Mouse (Mus musculus): ENCODE results near the gene Ppfia2.
A peak's percentile ranks its signal among the peaks of the same experiment; 100 is the strongest.

Gene Ppfia2

DNA sequence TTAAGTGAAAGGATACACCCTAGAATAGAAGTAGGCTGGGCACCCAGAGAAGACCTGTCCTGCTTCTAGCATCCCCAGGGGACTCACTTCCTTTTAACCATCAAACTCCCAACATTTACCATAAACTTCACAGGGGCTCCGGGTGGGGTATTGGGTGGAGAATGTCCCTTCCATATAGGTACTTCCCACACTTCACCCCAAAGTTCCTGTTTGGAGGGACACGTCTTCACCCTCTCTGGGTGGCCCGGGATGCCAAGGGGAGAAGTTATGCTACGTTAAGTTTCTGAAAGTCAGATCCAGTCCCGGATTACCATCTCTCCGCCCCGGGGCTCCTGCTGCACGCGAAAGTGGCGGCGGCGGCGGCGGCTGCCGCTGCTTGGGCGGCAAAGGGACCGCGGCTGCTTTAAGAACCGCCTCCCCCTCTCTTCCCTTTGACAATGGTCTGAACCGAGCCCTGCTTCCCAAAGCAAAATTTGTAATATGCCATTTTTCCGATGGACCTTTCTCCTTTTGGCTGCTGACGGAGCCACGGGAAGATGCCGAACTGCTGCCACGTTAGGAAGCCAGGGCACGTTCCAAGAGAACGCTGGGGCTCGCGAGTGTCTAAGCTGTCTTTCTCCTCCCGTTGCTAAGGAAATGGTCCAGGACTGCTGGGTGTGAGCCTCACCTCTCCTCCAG, at the start of gene Ppfia2:
Gene Ppfia2, plus strand, starts transcription at position 485 of the 678 bp plus-strand sequence.
- DNase-seq: peak; percentile 85

DNA sequence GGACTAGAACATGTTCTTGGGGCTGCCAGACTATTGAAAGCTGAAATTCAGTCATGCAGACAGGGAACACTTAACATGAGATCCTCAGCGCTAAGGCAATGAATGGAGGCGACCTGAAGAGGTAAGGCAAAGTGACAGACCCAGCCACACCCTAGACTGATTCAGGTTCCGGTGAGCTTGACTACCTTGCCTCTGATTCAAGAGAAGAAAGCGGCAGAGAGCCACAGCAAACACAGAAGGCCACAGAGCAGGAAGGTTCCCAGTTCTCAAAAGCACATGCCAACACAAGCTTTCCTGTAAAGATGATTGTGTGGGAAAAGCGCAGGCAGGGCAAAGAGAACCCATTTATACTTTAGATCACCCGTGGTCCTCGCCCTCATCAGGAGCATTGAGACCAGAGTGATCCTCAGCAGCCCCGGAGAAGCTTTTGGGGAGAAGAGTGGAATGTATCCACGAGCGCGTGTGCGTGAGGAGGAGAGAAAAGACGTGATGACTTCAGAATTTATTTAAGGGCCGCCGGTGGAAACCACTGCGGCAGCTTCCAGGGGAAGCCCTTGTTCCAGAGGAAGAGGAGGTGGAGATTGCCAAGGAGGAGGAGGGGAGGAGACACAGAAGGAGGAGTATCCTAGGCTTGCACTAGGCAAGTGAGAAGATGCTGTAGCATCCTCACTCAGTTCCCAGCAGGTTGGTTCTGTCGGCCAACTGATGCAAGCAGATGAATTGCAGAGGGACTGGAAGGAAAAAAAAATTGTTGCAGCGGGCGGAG, 1.0 kb upstream of the Ppfia2 start:
- peak; percentile 91 for DNase-seq

DNA sequence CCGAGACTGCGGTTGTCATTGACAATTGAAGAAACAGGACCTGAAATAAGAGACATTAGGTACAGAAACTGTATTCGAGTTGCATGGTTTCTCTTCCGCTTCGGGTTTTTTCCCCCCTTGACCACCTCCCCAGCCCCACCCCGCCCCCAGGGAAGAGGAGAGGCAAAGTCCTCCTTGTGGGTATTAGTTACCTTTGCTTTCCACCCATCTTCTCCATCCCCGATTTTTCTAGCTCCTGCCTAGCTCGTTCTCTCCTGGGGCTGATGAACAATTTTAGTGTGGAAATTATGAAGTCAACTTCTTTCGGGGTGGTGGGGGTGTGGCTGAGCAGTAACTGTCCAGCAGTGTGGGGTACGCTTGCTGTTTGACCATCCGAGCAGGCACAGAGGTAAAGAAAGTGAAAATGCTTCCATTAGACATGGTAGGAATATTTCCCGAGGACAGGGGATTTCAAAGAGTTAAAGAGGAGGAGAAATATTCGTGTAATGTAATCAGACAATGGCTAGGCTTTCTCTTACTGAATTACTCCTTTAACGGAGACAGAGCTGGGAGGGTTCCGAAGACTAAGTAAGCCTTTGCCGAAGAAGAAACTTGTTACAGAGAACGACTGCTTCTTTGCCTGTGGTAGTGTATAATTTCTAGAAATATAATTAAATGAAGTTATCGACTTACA, 530 bp downstream of the Ppfia2 start:
- DNase-seq: peak; percentile 28

DNA sequence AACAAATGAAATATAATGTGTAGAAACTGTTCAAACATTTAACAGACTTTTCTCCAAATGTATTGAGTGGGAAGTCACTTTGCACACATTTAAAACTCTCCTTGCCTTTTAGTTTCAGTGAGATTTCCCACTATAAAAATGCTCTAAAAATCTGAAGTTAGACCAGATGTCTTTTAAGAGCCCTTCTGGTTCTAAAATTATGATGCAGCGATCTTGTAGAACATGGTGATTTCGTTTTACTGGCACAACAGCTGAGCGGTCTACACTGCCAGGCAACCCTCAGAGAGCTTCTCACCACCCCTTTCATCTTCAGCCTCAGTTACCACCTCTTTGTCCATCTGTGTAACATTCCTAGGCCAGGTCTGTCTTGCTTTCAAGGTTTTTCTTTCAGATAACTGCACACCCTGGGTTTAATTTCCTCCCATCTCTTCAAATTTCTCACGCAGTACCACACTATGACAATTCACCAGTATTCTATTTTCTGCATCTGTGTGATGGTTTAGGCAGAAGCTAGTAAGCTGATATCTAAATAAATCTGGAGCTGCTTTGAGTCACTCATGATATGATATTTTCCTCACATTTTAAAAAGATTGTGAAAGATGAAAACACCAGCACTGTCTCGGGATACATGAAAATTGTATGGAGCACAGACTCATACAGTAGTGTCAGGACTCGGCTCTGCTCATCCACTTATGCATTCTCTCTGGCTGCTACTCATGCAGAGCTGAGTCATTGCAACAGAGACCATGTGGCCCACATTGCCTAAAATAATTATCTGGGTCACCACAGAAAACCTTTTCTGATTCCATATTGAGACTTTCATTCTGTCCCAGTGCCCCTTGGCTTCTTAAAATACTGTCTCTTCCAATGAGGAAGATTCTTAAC, 39.4 kb downstream of the Ppfia2 start:
- DNase-seq: peak; percentile 48

DNA sequence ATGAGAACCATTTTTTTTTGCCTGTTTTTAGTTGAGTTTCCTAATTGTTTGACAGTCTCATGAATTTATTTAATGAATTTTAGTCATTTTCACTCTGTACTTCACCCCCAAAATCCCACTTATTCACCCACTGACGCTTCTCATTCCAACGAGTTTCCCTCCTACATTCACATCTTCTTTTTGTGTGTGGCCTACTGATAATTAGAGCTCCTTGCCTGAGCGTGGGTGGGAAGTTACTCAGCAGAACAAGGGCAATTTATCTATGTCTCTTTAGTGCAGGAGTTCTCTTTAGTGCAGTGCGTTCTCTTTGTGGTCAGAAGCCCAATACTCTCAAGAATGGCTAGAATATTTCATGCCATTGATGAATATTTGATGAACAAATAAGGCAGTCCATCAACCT, 95.9 kb downstream of the Ppfia2 start:
- no peak for DNase-seq

DNA sequence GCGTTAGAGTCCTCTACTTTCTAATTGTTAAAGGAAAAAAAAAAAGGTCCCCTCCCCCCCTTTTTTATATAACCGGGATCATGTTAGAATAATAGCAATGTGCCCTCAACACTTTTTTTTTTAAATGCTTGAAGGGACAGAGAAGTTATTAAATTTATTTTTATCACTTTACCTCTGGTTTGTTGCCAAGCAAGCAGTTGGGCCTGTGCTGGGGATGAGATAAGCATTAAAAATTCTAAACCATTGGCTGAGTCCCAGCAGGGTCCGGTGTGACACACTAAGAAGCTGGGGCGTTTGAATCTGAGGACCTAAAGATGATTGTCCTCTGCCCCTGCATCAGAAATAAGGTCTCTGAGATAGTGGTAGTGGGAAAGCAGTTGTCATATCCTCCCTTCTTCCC, 114.9 kb downstream of the Ppfia2 start:
- peak; percentile 7 for DNase-seq

DNA sequence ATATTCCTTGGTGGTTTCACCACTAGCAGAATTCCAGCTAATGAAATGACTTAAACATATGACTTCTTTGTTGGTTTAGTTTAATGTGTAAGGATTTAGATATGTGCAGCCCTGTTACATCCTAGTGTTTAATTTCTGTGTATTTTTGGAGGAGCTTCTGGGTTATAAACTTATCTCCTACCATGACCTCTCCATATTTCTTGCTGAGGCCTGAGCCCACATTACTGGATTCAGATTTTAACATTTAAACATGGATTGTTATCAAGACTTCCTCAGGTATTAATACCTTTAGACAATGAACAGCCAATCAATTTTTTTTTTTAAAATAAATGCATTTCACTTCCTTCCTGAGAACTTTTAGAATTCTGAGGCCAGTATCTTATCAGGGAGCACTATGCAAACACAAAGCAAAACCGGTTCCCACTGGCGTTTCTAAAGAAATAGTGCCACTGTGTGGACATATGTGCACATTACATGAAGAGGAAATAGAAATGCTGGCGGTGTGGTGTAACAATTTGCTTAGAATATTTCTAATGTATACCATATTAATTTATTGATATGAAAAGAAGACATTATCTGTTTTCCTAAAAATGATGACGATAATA, 115.4 kb downstream of the Ppfia2 start:
- DNase-seq: peak; percentile 44

DNA sequence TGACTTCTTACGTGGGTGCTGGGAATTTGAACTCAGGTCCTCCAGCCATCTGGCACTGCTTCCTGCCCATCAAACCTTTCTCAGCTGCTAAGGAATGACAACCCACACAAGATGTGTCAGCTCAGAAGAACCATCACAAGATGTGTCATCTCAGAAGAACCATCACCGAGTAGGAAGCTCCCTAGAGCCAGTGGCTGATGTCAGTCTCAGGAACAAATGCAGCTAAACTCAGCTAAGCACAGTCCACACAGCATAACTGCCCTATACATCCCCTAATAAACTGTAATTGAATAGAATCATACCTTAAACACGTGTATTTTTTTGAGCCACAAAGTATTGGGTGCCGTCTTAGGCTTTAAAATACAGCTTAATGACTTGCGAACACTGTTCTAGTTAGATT, 117.7 kb downstream of the Ppfia2 start:
- DNase-seq: no peak

DNA sequence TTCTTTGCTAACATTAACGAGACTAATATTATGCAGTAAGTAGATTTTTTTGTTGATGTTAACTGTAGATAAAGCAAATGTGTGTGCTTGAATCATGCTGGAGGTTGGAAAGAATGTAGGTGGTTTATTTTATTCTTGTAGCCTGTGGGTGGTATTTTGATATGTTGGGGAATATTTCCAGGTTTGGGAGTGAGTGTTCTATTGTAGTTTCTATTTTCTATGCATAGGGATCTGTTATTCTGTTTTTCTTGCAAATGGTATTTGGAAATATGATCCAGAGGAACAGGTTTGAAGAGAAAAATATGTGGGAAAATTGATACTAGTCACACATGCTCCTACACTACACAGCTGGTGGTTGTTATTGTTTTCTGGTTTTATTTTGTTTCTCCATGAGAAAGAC, 120.8 kb downstream of the Ppfia2 start:
- no peak for DNase-seq

DNA sequence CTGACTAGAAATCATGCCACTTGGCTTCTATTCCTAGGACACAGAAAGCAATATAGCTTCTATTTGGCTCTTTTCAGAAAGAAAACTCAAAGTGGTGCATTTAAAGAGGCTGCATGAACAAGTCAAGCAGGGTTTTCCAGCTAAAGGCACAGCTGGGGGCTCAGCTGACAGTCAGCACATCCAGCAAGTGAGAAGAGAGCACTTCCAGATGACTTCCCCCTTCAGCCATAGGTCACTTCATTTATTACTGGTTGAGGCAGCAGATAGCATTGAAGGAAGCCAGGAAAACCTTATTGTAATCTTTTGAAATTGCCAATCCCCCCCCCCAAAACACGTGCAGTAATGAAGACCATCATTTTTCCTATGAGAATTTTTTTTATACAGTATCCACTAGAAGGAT, 126.8 kb downstream of the Ppfia2 start:
- no peak for DNase-seq

DNA sequence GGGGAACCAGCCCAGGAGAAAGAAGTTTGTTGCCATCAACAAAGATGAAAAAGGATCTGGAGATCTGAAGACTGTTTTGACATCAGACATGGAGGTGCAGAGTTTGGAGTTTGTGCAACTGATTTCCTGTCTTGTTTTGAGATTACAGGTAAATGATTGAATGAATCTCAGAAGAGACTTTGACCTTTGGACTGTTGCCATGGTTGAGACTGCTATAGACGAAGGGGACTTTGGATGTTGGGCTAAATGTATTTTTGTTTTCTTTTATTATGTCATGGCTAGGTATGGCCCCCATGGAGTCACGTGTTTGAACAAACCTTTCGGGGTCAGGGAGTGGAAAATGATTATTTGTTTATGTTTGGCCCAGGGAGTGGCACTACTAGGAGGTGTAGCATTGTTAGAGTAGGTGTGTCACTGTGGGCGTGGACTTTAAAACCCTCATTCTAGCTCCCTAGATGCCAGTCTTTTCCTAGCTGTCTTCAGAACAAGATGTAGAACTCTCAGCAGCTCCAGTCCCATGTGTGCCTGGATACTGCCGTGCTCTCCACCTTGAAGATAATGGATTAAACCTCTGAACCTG, 133.3 kb downstream of the Ppfia2 start:
- DNase-seq: no peak

DNA sequence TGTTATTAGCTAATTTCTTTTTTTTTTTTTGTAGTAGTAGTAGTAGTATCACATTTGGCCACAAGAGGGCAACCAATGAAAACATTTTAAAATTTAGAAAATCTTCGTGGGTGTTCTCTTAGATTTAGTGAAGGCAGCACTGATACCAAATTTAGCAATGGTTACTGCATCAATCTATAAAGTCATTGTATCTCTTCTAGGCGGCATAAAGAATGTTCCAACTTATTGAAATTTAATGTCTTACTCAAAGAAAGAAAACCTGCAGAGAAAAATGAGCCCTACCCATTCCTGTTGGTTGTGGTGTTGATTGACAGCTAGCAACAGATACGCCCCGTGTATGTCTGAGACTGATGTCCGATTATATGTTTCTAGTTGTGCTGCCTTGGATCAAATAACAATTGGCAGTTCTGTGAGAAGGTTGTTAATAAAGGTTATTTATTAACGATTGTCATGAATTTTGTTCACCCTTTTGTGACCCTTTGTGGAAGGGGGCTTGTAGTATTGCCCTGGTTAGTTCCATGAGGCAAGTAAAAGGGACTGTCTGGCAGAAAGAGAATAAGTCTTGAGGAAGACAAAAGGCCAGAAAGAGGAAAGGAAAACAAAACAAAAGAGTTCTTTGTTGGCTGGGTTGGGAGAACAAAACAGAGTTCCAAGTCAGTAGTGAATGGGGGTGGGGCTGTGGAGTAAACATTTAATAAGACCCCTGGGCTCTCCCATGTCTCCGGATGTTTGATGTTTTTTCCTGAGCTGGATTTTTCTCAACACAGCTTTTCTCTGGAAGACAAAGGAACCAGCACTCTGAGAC, 139.2 kb downstream of the Ppfia2 start:
- no peak for DNase-seq

DNA sequence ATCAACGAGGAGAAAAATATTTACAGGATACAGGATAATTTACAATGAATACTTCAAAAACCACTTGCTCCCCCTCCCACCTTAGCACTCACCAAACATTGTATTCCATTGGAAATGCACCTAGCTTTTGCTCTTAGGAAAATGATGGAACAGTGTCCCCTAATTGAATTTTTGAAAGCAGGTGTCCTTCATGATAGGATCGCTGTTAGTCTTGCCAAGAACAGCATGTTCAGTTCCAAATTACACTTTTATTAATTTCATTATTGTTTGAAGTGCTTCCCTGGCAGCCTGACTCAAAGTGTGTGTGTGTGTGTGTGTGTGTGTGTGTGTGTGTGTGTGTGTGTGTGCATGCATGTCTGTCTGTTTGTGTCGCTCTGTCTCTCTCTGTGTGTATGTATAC, 140.1 kb downstream of the Ppfia2 start:
- DNase-seq: no peak

DNA sequence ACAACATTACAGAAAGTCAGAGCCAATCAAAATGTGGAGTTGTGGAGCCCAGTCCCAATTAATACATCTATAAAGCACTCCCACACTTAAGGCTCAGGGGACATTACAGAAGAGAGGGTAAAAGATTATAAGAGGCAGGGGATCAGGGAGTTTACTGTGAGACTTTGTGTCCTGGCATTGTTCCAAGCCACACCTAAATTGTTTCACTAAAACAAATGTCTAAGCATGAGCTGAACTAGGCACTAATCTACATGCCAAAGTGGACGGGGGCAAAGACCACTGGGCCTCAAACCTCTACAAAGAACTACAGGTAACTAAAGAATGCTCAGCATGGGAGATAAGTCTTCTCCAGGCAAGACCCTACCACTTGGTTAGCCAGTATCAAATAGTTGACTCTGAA, 148.1 kb downstream of the Ppfia2 start:
- DNase-seq: no peak

DNA sequence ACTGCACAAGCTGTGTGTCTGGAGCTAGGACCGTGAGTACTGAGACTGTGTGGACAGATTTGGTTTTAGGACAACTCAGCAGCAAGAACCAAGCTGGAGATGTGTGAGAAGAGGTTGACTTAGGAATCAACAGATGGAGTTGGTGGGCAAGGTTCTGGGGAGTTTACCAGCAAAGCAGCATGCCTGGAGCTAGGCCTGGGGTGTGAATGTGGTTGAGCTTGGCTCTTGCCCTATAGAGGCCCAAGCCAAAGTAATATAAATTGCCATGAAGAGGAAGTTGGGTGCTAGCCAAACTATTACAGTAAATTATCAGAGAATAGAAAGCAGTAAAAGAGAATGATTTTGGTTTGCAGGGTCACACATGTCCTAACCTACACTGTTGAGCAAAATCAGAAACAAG, 150.8 kb downstream of the Ppfia2 start:
- DNase-seq: peak; percentile 42

DNA sequence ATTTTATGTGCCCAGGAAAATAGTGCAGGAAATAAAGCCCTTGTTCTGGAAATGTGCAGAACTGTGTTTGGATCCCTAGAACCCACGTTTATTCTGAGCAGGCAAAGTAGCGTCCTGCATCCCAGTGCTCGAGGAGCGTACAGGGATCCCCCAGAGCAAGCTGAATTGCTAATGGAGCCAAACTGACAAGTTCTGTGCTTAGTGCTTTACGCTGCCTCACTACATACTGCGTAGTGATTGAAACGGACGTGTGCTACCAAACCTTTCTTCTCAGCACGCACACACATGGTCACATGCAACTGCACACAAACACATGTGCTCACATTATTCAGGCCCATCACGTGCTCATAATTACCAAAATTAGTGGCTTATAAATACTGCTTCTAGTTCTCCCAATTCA, 153.2 kb downstream of the Ppfia2 start:
- DNase-seq: no peak

DNA sequence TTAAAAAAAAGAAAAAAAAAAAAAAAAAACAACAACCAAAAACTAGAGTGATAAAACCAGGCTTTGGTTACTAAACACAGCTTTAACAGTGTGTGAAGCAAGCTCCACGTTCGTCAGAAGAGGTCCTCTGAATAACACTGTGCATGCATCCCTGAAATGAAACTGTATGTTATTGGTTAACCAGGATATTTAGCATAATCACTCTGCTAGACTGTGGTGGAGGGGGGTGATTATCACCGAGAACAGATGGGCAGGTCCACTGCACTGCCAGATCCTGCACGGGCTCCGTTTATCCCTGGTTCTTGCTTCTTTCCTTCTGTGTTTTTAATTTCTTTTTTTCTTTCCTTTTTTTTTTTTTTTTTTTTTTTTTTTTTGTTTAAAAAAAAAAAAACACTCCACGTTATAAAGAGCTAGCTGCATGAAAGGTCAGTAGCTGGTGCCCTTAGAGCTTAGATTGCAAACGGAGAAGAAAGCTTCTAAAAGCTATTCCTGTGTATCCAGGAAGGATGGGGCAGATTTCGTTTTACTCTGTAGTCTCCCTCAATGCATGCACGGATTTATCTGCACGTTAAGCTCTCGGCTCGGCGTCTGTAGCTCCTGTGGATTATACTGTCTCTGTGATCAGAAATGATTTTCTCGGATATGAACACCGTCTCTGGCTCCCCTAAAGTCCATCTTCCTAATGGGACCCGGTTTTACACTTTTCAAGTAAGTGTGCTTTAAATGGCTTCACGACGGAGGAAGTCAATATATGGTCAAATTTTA, 162.2 kb downstream of the Ppfia2 start:
- peak; percentile 78 for DNase-seq

DNA sequence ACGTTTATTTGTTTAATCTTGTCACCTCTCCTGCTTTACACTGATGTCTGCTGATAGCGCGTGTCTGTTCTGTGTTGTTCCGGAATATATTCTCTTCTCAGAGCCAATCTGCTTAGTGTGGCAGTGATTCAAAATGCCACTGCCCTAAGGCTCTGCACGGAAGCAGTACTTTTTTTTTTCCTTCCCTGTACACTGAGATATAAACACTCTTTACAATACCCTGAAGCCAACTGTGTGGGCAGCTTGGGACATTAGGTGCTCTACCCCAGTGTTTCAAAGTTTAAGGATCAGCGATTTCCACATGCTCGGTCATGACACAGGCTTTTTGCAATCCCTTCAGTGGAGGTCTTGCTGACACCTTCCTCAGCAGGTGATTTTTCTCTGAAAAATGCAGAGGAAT, 163.8 kb downstream of the Ppfia2 start:
- DNase-seq: peak; percentile 65

DNA sequence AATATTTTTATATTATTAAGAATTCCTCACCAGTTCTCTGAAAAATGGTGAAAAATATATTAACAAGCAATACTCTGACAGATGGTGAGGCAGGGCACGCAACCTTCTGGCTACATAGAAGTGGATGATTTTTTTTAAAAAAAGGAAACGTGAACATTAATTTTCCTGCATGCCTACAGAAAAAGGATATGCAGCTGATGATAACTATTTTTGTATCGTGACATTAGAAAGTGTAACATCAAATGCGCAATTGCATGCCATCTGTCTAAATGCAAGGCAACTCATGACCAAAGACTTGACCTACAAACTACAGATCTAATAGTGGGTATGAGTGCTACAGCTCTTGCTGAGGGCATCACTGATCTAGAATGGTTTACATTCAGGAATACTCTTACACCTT, 182.1 kb downstream of the Ppfia2 start:
- DNase-seq: no peak

DNA sequence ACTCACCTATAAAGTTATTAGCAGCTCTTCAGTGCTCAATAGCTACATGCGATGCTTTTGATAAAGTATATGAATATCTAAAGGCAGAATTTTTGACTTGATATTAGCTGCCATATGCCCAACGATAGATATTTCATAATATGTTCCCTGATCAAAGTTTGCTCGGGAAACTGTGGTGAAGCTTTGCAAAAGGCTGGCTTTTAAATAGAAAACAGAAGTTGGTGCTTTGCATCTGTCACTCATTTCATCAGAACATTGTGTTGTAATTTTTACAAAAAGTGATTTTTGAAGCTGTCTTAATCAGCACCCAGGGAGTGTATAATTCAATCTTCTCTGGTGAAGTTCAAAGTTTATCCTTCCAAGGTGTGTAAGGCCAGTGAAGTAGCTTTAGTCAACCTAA, 195.1 kb downstream of the Ppfia2 start:
- DNase-seq: no peak

DNA sequence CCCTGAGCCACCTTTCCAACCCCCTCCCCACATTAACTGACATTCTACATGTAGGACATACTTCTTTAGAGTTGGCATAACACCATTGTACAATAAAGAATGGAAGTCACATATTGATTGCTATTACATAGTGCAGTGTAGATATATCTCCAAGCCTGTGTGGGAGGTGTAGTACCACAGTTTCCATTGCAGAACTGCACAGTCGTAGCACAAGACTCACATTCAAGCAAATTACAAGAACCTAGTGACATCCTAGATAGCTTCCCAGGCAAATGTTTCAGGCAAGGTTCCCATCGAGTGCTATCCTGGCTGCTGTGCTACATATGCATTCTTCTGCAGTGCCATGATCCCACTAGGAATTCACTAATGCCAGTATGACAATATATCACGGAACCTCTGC, 200.0 kb downstream of the Ppfia2 start:
- DNase-seq: no peak

Measured in cerebellum, adult 9-11 months (tissue).